Mouse (Mus musculus) macrophage (primary cell): ENCODE data around the gene Cpne8. TPM values are rescaled to one million over a fixed set of nuclear protein-coding genes. Genes with fewer than 3 reads are reported as not detected.

Experiments used
- H3K27ac ChIP-seq: fragments of 350-480 bp; formaldehyde crosslinking; 2 replicates; pipeline ENCODE4 v1.9.0; 2021
- H3K36me3 ChIP-seq: fragments of 350-480 bp; formaldehyde crosslinking; 2 replicates; pipeline ENCODE4 v1.9.0; 2021; ENCODE audit errors: inconsistent target
- H3K4me3 ChIP-seq: fragments of 350-480 bp; formaldehyde crosslinking; 2 replicates; pipeline ENCODE4 v1.9.0; 2021; ENCODE audit errors: inconsistent target
- H3K79me2 ChIP-seq: fragments of 350-480 bp; formaldehyde crosslinking; 2 replicates; pipeline ENCODE4 v1.9.0; 2021; ENCODE audit errors: inconsistent target
- WGBS: methylation state at CpG from one replicate; pipeline ENCODE4 v1.1.7; 2026; ENCODE audit warnings: inconsistent platforms; ENCODE audit not compliant: missing documents; 5-methylcytosine and 5-hydroxymethylcytosine counted together
- polyA plus RNA-seq: library from polyadenylated mRNA; stranded (reverse); fragments of 250-400 nt; gene quantifications from 3 replicates; pipeline ENCODE4 v1.2.4, GENCODE M21; 2018; ENCODE audit warnings: inconsistent platforms
- total RNA-seq, 78 experiments: library from RNA; depleted of rRNA; stranded (reverse); fragments of 250-400 nt; gene quantifications; 1 replicate in 9 of 78; 2 replicates in 24 of 78; 3 replicates in 43 of 78; 4 replicates in 2 of 78; pipeline ENCODE4 v1.2.4; 2018; ENCODE audit warnings: inconsistent platforms in 56 of 78

The Cpne8 gene
- total RNA-seq (2018; cell fraction: chromatin; rRNA removed) = 1 to 10 TPM in 5 of 26 experiments, under 1 TPM in 8, not detected in 13; 0.18 to 3.9 (median 0.86) TPM
- total RNA-seq (2018; cell fraction: cytosol; rRNA removed) = under 1 TPM in 19 of 26 experiments, not detected in 7; 0.03 to 0.62 (median 0.22) TPM
- total RNA-seq (2018; cell fraction: nucleus; rRNA removed) = 1 to 10 TPM in 7 of 26 experiments, under 1 TPM in 8, not detected in 11; 0.33 to 2.5 (median 0.87) TPM
- 0.13 to 0.66 TPM (median 0.20 TPM) in 3 replicates for polyA plus RNA-seq

GRCm38 (mm10) chr15:90678985-90679759 lies at the start of gene Cpne8:
Cpne8 (minus strand) TSS chr15:90679432.
- Histone ChIP-seq H3K4me3 (no peak within 1 kb of the TSS), H3K36me3 (no peaks in the 10 kb centered on the region), H3K27ac (no peak within 1 kb of the TSS), H3K79me2 (no peaks in the 10 kb centered on the region)
- 2% methylated on average over 51 of the region's 56 CpGs for WGBS

- H3K79me2 ChIP-seq = no peaks in the 10 kb centered on the region
- no peaks in the 10 kb centered on the region for H3K36me3 ChIP-seq
- 88% methylated on average over 4 of the region's 4 CpGs for WGBS
- no peak overlapping the region for H3K4me3 ChIP-seq
- no peak overlapping the region for H3K27ac ChIP-seq
Observed at GRCm38 (mm10) chr15:90717717-90718116, 38.5 kb upstream of the Cpne8 start.

- Histone ChIP-seq H3K4me3 (no peak overlapping the region), H3K79me2 (no peaks in the 10 kb centered on the region), H3K36me3 (no peaks in the 10 kb centered on the region), H3K27ac (no peak overlapping the region)
- WGBS = 90% methylated on average over 7 of the region's 7 CpGs
Observed at GRCm38 (mm10) chr15:90709296-90709695, 30.1 kb upstream of the Cpne8 start.

GRCm38 (mm10) chr15:90704314-90704713 lies 25.1 kb upstream of the Cpne8 start:
- no peak overlapping the region for H3K4me3 ChIP-seq
- no peaks in the 10 kb centered on the region for H3K79me2 ChIP-seq
- no peak overlapping the region for H3K27ac ChIP-seq
- H3K36me3 ChIP-seq = no peaks in the 10 kb centered on the region
- 52% methylated on average over 5 of the region's 5 CpGs for WGBS

- Histone ChIP-seq H3K4me3 (no peak overlapping the region), H3K79me2 (no peaks in the 10 kb centered on the region), H3K36me3 (no peaks in the 10 kb centered on the region), H3K27ac (no peak overlapping the region)
- WGBS = 83% methylated on average over 11 of the region's 11 CpGs
Observed at GRCm38 (mm10) chr15:90703502-90704232, 24.4 kb upstream of the Cpne8 start.

- 88% methylated on average over 6 of the region's 6 CpGs for WGBS
Observed at GRCm38 (mm10) chr15:90686770-90687169, 7.5 kb upstream of the Cpne8 start.

GRCm38 (mm10) chr15:90679760-90680579 lies 738 bp upstream of the Cpne8 start:
- WGBS = under 1% methylated on average over 35 of the region's 36 CpGs
- Histone ChIP-seq H3K79me2 (no peaks in the 10 kb centered on the region), H3K36me3 (no peaks in the 10 kb centered on the region), H3K4me3 (no peak overlapping the region), H3K27ac (no peak overlapping the region)

More at GRCm38 (mm10) chr15:90686770-90687169, 7.5 kb upstream of the Cpne8 start:
- Histone ChIP-seq H3K36me3 (no peaks in the 10 kb centered on the region), H3K27ac (no peak overlapping the region), H3K4me3 (no peak overlapping the region), H3K79me2 (no peaks in the 10 kb centered on the region)

GRCm38 (mm10) chr15:90678488-90678887 lies 744 bp downstream of the Cpne8 start:
- WGBS = 10% methylated on average over 19 of the region's 19 CpGs
- H3K27ac ChIP-seq = no peak overlapping the region
- no peak overlapping the region for H3K4me3 ChIP-seq
- no peaks in the 10 kb centered on the region for H3K36me3 ChIP-seq
- H3K79me2 ChIP-seq = no peaks in the 10 kb centered on the region

- H3K27ac ChIP-seq = no peak overlapping the region
- H3K79me2 ChIP-seq = no peaks in the 10 kb centered on the region
- no peaks in the 10 kb centered on the region for H3K36me3 ChIP-seq
- no peak overlapping the region for H3K4me3 ChIP-seq
- 9% methylated on average over 6 of the region's 7 CpGs for WGBS
Observed at GRCm38 (mm10) chr15:90669494-90669893, 9.7 kb downstream of the Cpne8 start.

GRCm38 (mm10) chr15:90666893-90667292 lies 12.3 kb downstream of the Cpne8 start:
- Histone ChIP-seq H3K36me3 (no peaks in the 10 kb centered on the region), H3K27ac (no peak overlapping the region), H3K79me2 (no peaks in the 10 kb centered on the region), H3K4me3 (no peak overlapping the region)
- WGBS = 68% methylated on average over 6 of the region's 6 CpGs

GRCm38 (mm10) chr15:90664615-90665014 lies 14.6 kb downstream of the Cpne8 start:
- Histone ChIP-seq H3K27ac (no peak overlapping the region), H3K4me3 (no peak overlapping the region), H3K36me3 (no peaks in the 10 kb centered on the region), H3K79me2 (no peaks in the 10 kb centered on the region)
- WGBS = 64% methylated on average over 3 of the region's 3 CpGs

- Histone ChIP-seq H3K79me2 (no peaks in the 10 kb centered on the region), H3K4me3 (no peak overlapping the region), H3K27ac (no peak overlapping the region), H3K36me3 (no peaks in the 10 kb centered on the region)
- 86% methylated on average over 4 of the region's 4 CpGs for WGBS
Observed at GRCm38 (mm10) chr15:90663631-90664030, 15.6 kb downstream of the Cpne8 start.

- Histone ChIP-seq H3K36me3 (no peaks in the 10 kb centered on the region), H3K4me3 (no peak overlapping the region), H3K27ac (no peak overlapping the region), H3K79me2 (no peaks in the 10 kb centered on the region)
- WGBS = 90% methylated on average over 3 of the region's 3 CpGs
Observed at GRCm38 (mm10) chr15:90660723-90661122, 18.5 kb downstream of the Cpne8 start.

- Histone ChIP-seq H3K36me3 (no peaks in the 10 kb centered on the region), H3K79me2 (no peaks in the 10 kb centered on the region), H3K4me3 (no peak overlapping the region), H3K27ac (no peak overlapping the region)
- 15% methylated on average over 2 of the region's 2 CpGs for WGBS
Observed at GRCm38 (mm10) chr15:90658053-90658452, 21.2 kb downstream of the Cpne8 start.
